Mouse (Mus musculus) megakaryocyte, embryonic 14.5 days (primary cell): Measurements from ENCODE around the gene Nup37.

Experiments used
- FLI1 ChIP-seq: IDR thresholded peaks from 2 replicates; pipeline ENCODE4 v1.6.1; 2012; ENCODE audit warnings: low read length, inconsistent platforms, mixed read lengths
- GATA1 ChIP-seq: IDR thresholded peaks from 3 replicates; pipeline ENCODE4 v1.6.1; 2012; ENCODE audit warnings: mixed read lengths, low read length, inconsistent platforms, borderline replicate concordance

DNA sequence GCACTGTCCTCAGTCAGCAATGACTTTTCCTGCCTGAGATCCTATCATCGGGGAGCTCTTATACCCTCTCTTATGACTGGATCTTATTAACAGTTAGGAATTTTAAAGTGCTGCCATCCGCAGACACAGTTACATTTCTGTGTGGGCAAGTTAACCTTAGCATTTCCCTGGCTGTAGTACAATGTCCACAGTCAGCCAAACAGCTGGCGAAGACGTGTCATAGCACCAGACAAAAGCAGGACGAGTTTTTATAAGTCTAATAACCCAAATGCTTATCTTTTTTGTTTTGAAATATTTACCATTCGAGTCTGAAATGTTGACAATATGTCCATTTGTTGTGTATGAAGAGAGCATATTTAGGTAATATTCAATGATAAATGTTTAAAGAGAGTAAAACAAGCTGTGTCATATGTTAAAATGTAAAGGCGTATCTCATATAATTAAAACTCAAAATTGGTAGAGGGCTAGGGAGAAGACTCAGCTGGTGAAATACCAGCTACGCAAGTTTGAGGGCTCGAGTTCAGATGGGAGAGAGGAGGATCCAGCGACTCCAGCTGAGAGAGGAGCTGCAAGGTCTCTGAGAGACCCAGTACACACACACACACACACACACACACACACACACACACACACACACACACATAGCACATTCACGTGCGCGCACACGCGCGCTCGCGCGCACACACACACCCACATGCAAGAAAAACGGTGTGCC is 68.2 kb downstream of the Nup37 start:
- no peak for TF ChIP-seq GATA1
- TF ChIP-seq FLI1: no peak
